Mouse (Mus musculus): ENCODE measurements around the gene Trp53bp2.

GRCm38 (mm10) chr1:182458556-182458955 lies 49.6 kb downstream of the Trp53bp2 start:
- TF ChIP-seq CTCF (IDR thresholded peaks at IDR 0.05; ENCODE audit: low read depth, low read length) = no peak
- no peak for TF ChIP-seq POLR2A (IDR thresholded peaks at IDR 0.05; ENCODE audit: borderline replicate concordance, low read depth, low read length)
